Mouse (Mus musculus) neural tube, embryonic 11.5 days (tissue): ENCODE data around the gene Sigmar1. TPM values are rescaled to one million over a fixed set of nuclear protein-coding genes. Genes with fewer than 3 reads are reported as not detected.

Source experiments
- ATAC-seq: fragments of 200-750 bp; cut with Nextera tagmentation; 2 replicates; pipeline ENCODE4 v1.8.0; 2017; ENCODE audit warnings: moderate number of reproducible peaks, mild to moderate bottlenecking, moderate TSS enrichment, moderate library complexity; ENCODE audit not compliant: insufficient read depth, low FRiP score, low TSS enrichment
- DNase-seq: peaks from one replicate; pipeline ENCODE4 v3.0.0-alpha.2; 2015; ENCODE audit warnings: low spot score
- H3K27ac ChIP-seq: fragments of 300-500 bp; sonication (generic); 2 replicates; pipeline ENCODE4 v1.5.1; 2014; ENCODE audit warnings: low read depth, mild to moderate bottlenecking, low read length
- H3K27me3 ChIP-seq: fragments of 300-500 bp; sonication (generic); 2 replicates; pipeline ENCODE4 v1.6.1; 2014; ENCODE audit warnings: mild to moderate bottlenecking, low read length, mixed read lengths; ENCODE audit not compliant: control insufficient read depth, insufficient read depth
- H3K36me3 ChIP-seq: fragments of 300-500 bp; sonication (generic); 2 replicates; pipeline ENCODE4 v1.6.1; 2014; ENCODE audit warnings: mild to moderate bottlenecking, low read length, moderate library complexity, mixed read lengths; ENCODE audit not compliant: control insufficient read depth, insufficient read depth
- H3K4me1 ChIP-seq: fragments of 300-500 bp; sonication (generic); 2 replicates; pipeline ENCODE4 v1.6.1; 2014; ENCODE audit warnings: low read length, mixed read lengths; ENCODE audit not compliant: control insufficient read depth, insufficient read depth
- H3K4me2 ChIP-seq: fragments of 300-500 bp; sonication (generic); 2 replicates; pipeline ENCODE4 v1.6.1; 2014; ENCODE audit warnings: low read depth, mild to moderate bottlenecking, moderate library complexity
- H3K4me3 ChIP-seq: fragments of 300-500 bp; sonication (generic); 2 replicates; pipeline ENCODE4 v1.5.1; 2014; ENCODE audit warnings: low read depth, low read length
- H3K9ac ChIP-seq: fragments of 300-500 bp; sonication (generic); 2 replicates; pipeline ENCODE4 v1.6.1; 2014; ENCODE audit warnings: mild to moderate bottlenecking, low read length
- H3K9me3 ChIP-seq: fragments of 300-500 bp; sonication (generic); 2 replicates; pipeline ENCODE4 v1.6.1; 2016; ENCODE audit warnings: low read length; ENCODE audit not compliant: control insufficient read depth
- WGBS: fragments of 180-500 bp; shearing (Covaris S2); extraction: QIAGEN DNeasy Blood & Tissue Kit; methylation state at CpG from one replicate; pipeline ENCODE4 v1.1.7; 2014; 5-methylcytosine and 5-hydroxymethylcytosine counted together
- polyA plus RNA-seq: library from polyadenylated mRNA; unstranded; fragments of >200 nt; fragmentation: Nextera tagmentation; extraction: Ambion mirVana; gene quantifications from 2 replicates; pipeline ENCODE4 v1.2.1, GENCODE M21; 2014

Gene Sigmar1
- polyA plus RNA-seq, 1 experiment from 2014 or later: 83.7 TPM

GRCm38 (mm10) chr4:41759656-41760287, 3.8 kb upstream of the Sigmar1 start:
- 41% methylated on average over 6 of the region's 6 CpGs for WGBS
- Histone ChIP-seq H3K4me2 (peak overlapping the region; percentile 53), H3K9ac (peak overlapping the region; percentile 30), H3K27ac (no peak overlapping the region), H3K4me1 (peaks cover 16% of the 10 kb centered on the region), H3K36me3 (no peaks in the 10 kb centered on the region; the same call in 1 of the 2 replicates), H3K27me3 (no peaks in the 10 kb centered on the region), H3K9me3 (no peaks in the 10 kb centered on the region), H3K4me3 (peak overlapping the region; percentile 40)
- no peak for ATAC-seq
- no peak for DNase-seq

- 90% methylated on average over 9 of the region's 9 CpGs for WGBS
- Histone ChIP-seq H3K27ac (no peak overlapping the region), H3K4me1 (peaks cover 16% of the 10 kb centered on the region), H3K9me3 (no peaks in the 10 kb centered on the region), H3K36me3 (no peaks in the 10 kb centered on the region; the same call in 1 of the 2 replicates), H3K27me3 (no peaks in the 10 kb centered on the region), H3K9ac (no peak overlapping the region), H3K4me3 (no peak overlapping the region), H3K4me2 (no peak overlapping the region)
- DNase-seq: no peak
- no peak for ATAC-seq
Measured at GRCm38 (mm10) chr4:41759206-41759605, 3.2 kb upstream of the Sigmar1 start.

GRCm38 (mm10) chr4:41758701-41759100, 2.7 kb upstream of the Sigmar1 start:
- H3K9ac ChIP-seq: no peak overlapping the region

GRCm38 (mm10) chr4:41758021-41758420, 2.1 kb upstream of the Sigmar1 start:
- Histone ChIP-seq H3K27me3 (no peaks in the 10 kb centered on the region), H3K9ac (no peak overlapping the region), H3K4me2 (no peak overlapping the region), H3K4me1 (peaks cover 16% of the 10 kb centered on the region), H3K4me3 (no peak overlapping the region), H3K27ac (no peak overlapping the region), H3K9me3 (no peaks in the 10 kb centered on the region), H3K36me3 (no peaks in the 10 kb centered on the region; the same call in 1 of the 2 replicates)
- 90% methylated on average over 11 of the region's 11 CpGs for WGBS
- no peak for DNase-seq
- ATAC-seq: no peak

More at GRCm38 (mm10) chr4:41758701-41759100, 2.7 kb upstream of the Sigmar1 start:
- Histone ChIP-seq H3K4me1 (peaks cover 16% of the 10 kb centered on the region), H3K36me3 (no peaks in the 10 kb centered on the region; the same call in 1 of the 2 replicates), H3K4me2 (no peak overlapping the region), H3K27me3 (no peaks in the 10 kb centered on the region), H3K27ac (no peak overlapping the region), H3K9me3 (no peaks in the 10 kb centered on the region), H3K4me3 (no peak overlapping the region)
- ATAC-seq (no peak), DNase-seq (no peak)
- 91% methylated on average over 4 of the region's 4 CpGs for WGBS

- no peak for ATAC-seq
Measured at GRCm38 (mm10) chr4:41757321-41757720, 1.4 kb upstream of the Sigmar1 start.

GRCm38 (mm10) chr4:41756440-41756839, 483 bp upstream of the Sigmar1 start:
- DNase-seq (no peak), ATAC-seq (no peak)
- H3K4me2 ChIP-seq: peak overlapping the region; percentile 98
- no peak overlapping the region for H3K9ac ChIP-seq
- WGBS: 78% methylated on average over 8 of the region's 8 CpGs
- no peaks in the 10 kb centered on the region; the same call in 1 of the 2 replicates for H3K36me3 ChIP-seq
- H3K9me3 ChIP-seq: no peaks in the 10 kb centered on the region
- H3K4me1 ChIP-seq: peaks cover 14% of the 10 kb centered on the region; the same call in 1 of the 2 replicates
- H3K27ac ChIP-seq: no peak overlapping the region
- H3K4me3 ChIP-seq: no peak overlapping the region
- no peaks in the 10 kb centered on the region for H3K27me3 ChIP-seq

More at GRCm38 (mm10) chr4:41757321-41757720, 1.4 kb upstream of the Sigmar1 start:
- H3K27me3 ChIP-seq: no peaks in the 10 kb centered on the region
- H3K4me3 ChIP-seq: no peak overlapping the region
- DNase-seq: no peak
- 91% methylated on average over 13 of the region's 13 CpGs for WGBS
- H3K9me3 ChIP-seq: no peaks in the 10 kb centered on the region
- no peak overlapping the region for H3K9ac ChIP-seq
- no peak overlapping the region for H3K4me2 ChIP-seq
- no peaks in the 10 kb centered on the region; the same call in 1 of the 2 replicates for H3K36me3 ChIP-seq
- H3K4me1 ChIP-seq: peaks cover 16% of the 10 kb centered on the region
- H3K27ac ChIP-seq: no peak overlapping the region

GRCm38 (mm10) chr4:41754797-41755337, 1.1 kb downstream of the Sigmar1 start, which contains the start of gene Galt:
TSS of gene Galt (plus strand) at chr4:41755228.
- no peak for DNase-seq
- Histone ChIP-seq H3K27ac (peak within 1 kb of the TSS; percentile 53; the same call in 1 of the 2 replicates), H3K36me3 (no peaks in the 10 kb centered on the region; the same call in 1 of the 2 replicates), H3K4me1 (peaks cover 2% of the 10 kb centered on the region; the same call in 1 of the 2 replicates), H3K9me3 (no peaks in the 10 kb centered on the region), H3K4me3 (peak within 1 kb of the TSS; percentile 67), H3K9ac (peak within 1 kb of the TSS; percentile 67), H3K27me3 (no peaks in the 10 kb centered on the region), H3K4me2 (peak within 1 kb of the TSS; percentile 98)
- ATAC-seq: peak; percentile 29
- 12% methylated on average over 14 of the region's 14 CpGs for WGBS

GRCm38 (mm10) chr4:41745021-41745420, 10.9 kb downstream of the Sigmar1 start:
- no peaks in the 10 kb centered on the region for H3K27me3 ChIP-seq
- H3K9ac ChIP-seq: no peak overlapping the region
- no peak overlapping the region for H3K27ac ChIP-seq
- no peak for ATAC-seq
- H3K9me3 ChIP-seq: no peaks in the 10 kb centered on the region
- peaks cover 4% of the 10 kb centered on the region; the same call in 1 of the 2 replicates for H3K4me1 ChIP-seq
- H3K36me3 ChIP-seq: no peaks in the 10 kb centered on the region
- H3K4me3 ChIP-seq: no peak overlapping the region
- DNase-seq: no peak
- H3K4me2 ChIP-seq: no peak overlapping the region
- 67% methylated on average over 1 of the region's 1 CpGs for WGBS
